Mouse (Mus musculus): Measurements from ENCODE around the gene Sptssb. TPM values are rescaled to one million over a fixed set of nuclear protein-coding genes. Genes with fewer than 3 reads are reported as not detected.

Gene Sptssb
- total RNA-seq, 2 experiments from 2014 or later, result 3.1 to 8.3 TPM

Other genes starting within 250 kb of the Sptssb start
- 10 to 100 TPM; 53.7 to 57.0 TPM for gene Nmd3, start 138.0 kb downstream of the Sptssb start, total RNA-seq (2021)
- gene Otol1, start 147.7 kb upstream of the Sptssb start, total RNA-seq (2021), result not detected